Mouse (Mus musculus): Measurements from ENCODE around the gene Map3k6.

- TF ChIP-seq CTCF (IDR thresholded peaks at IDR 0.05; ENCODE audit: borderline replicate concordance, insufficient read depth, low read length) (no peak), POLR2A (IDR thresholded peaks at IDR 0.05; ENCODE audit: low read depth, low read length) (no peak)
These were observed 58.1 kb downstream of the Map3k6 start for GRCm38 (mm10) chr4:133298516-133299365.
